Mouse (Mus musculus): ENCODE data around the gene Cdc73.
"Not testable (repeated sequence)": the region's sequence is repeated elsewhere in the genome, so short reads cannot be mapped to it uniquely, and the experiment has no call there.

Gene Cdc73

GRCm38 (mm10) chr1:143702741-143703262 is at the start of gene Cdc73:
TSS of gene Cdc73 (minus strand) at chr1:143702893.
- peak; percentile 93 for DNase-seq (ENCODE audit: low read depth, low spot score)

DNA sequence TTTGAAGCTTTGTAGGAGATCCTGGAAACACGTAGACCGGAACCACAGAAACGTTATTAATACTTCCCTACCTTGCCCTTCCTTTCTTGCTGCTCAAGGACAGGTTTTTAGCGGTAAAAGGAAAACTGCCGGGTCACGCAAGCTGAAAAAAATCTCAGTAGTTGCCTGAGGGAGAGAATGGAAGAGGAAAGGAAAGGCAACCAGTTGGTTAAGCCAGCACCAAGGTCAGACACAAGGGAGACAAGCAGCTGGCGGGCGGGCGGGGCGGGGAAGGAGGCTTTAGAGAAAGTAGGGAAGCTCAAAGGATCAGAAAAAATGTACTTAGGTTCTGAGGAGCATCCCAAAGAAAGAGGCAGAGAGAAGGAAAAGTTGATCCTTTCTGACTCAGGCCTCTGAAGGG is 43.2 kb upstream of the Cdc73 start:
- no peak for DNase-seq (ENCODE audit: low read depth, low spot score)

- no peak for DNase-seq (ENCODE audit: low read depth, low spot score)
These were observed 39.5 kb upstream of the Cdc73 start for GRCm38 (mm10) chr1:143742186-143742585.

DNA sequence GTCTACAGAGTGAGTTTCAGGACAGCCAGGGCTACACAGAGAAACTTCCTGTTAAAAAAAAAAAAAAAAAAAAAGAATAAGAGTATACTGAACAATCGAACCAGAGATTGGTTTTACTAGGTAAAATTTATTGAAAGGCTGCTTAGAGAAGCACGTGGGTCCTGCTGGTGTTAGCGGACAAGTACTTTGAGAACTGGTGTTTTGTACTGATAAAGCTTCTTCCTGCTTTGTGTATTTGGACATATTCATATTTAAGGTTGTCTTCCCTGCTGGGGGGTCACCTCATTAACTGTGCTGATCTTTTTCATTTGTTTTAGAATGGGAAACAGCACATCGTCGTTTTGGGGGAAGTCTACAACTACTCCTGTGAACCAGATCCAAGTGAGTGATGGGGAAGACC is 38.6 kb upstream of the Cdc73 start:
- no peak for DNase-seq (ENCODE audit: low read depth, low spot score)

GRCm38 (mm10) chr1:143740581-143740980 is 37.9 kb upstream of the Cdc73 start:
- DNase-seq (ENCODE audit: low read depth, low spot score): no peak

DNA sequence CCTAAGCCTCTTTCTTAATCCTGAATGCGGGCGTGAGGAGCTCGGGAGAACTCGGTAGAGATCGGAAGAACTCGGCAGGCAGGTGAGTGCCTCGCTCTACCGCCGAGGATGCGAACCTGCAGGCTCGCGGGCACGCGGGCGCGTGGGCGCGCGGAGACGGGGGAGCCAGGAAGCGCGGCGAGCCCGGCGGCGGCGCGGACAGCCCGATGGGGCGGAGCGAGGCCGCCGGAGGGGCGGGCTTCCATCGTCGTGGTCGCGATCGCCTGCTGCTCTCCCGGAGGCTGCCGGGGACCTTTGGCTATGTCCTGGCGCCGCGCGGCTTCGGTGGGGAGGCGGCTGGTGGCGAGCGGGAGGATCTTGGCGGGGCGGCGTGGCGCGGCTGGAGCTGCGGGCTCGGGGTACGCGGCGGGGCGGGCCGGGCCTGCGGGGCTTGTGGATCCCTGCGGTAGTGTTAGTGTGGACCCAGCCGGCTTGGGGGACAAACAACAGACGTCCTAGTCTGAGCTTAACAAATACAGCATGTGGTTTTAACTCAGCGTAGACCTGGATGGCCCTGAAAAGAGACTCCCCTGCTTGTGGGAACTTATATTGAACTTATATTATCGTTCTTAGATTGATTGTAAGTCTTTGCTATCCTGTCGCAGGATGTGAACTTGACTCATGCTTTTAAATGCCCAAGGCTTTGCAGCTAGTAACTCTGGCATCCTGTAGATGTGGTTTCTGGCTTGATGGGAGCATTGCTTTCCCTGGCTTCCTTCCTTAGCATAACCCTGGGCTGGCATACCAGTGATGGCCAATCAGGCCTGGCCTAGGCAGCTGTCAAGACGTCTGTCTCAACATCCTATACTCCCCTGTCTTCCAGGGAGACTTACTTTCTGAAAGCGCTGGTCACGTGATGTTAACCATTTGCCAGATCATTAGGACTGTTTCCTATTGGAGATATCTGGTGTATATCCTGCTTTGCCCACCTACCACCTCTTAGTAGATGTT is 37.0 kb upstream of the Cdc73 start:
- peak; percentile 94 for DNase-seq (ENCODE audit: low read depth, low spot score)

DNA sequence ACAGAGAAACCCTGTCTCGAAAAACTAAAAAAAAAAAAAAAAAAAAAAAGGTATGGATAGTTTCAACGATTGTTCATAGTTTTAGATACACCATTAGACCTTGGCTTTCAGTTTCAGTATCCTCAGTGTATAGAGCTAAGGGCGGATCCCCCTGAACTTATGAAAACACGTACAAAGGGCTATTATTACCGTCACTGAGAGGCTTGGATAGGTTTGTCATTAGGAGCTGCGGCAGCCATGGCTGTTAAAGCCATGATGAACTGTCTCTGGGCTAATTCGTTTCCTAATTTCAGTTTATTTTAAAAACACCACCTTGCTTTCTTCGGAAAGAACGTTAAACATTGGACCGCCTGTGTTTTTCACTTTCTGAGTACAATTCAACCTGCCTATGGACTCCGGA is 36.1 kb upstream of the Cdc73 start:
- peak; percentile 63 for DNase-seq (ENCODE audit: low read depth, low spot score)

DNA sequence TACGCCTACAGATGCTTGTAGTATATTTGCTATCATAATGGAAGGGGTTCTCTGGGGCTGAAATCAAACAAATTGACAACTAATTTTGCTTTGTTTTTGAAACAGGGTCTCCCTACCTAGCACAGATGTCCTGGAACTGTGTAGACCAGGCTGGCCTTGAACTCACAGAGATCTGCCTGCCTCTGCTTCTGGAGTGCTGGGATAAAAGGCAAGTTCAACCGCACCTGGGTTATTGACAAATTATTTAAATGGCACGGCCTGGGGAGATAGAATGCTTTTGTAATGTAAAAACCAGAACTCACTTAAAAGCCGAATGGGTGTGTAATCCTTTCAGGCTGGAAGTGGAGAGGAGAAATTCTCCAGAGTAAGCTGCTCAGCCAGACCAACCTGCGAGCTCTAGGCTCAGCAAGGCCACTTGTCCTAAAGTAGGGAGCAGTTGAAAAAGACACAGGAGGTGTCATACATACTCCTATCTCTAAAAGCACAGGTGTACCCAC is 31.3 kb upstream of the Cdc73 start:
- DNase-seq (ENCODE audit: low read depth, low spot score): no peak

- DNase-seq (ENCODE audit: low read depth, low spot score): no peak
These were observed 29.0 kb upstream of the Cdc73 start for GRCm38 (mm10) chr1:143731691-143732090.

- DNase-seq (ENCODE audit: low read depth, low spot score): peak; percentile 55
These were observed 28.2 kb upstream of the Cdc73 start for GRCm38 (mm10) chr1:143730899-143731298.

- no peak for DNase-seq (ENCODE audit: low read depth, low spot score)
These were observed 25.2 kb upstream of the Cdc73 start for GRCm38 (mm10) chr1:143727701-143728445.

- DNase-seq (ENCODE audit: low read depth, low spot score): no peak
These were observed 21.9 kb upstream of the Cdc73 start for GRCm38 (mm10) chr1:143724456-143725064.

DNA sequence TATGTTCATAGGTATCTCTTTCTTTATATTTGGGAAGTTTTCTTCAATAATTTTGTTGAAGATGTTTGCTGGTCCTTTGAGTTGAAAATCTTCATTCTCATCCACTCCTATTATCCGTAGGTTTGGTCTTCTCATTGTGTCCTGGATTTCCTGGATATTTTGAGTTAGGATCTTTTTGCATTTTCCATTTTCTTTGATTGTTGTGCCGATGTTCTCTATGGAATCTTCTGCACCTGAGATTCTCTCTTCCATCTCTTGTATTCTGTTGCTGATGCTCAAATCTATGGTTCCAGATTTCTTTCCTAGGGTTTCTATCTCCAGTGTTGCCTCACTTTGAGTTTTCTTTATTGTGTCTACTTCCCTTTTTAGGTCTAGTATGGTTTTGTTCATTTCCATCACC is 13.3 kb upstream of the Cdc73 start, which contains the start of gene Glrx2:
Gene Glrx2, plus strand, starts transcription at position 301 of the 400 bp plus-strand sequence.
- DNase-seq (ENCODE audit: low read depth, low spot score): not testable (repeated sequence)

GRCm38 (mm10) chr1:143710627-143710976 is 7.9 kb upstream of the Cdc73 start:
- DNase-seq (ENCODE audit: low read depth, low spot score): no peak

DNA sequence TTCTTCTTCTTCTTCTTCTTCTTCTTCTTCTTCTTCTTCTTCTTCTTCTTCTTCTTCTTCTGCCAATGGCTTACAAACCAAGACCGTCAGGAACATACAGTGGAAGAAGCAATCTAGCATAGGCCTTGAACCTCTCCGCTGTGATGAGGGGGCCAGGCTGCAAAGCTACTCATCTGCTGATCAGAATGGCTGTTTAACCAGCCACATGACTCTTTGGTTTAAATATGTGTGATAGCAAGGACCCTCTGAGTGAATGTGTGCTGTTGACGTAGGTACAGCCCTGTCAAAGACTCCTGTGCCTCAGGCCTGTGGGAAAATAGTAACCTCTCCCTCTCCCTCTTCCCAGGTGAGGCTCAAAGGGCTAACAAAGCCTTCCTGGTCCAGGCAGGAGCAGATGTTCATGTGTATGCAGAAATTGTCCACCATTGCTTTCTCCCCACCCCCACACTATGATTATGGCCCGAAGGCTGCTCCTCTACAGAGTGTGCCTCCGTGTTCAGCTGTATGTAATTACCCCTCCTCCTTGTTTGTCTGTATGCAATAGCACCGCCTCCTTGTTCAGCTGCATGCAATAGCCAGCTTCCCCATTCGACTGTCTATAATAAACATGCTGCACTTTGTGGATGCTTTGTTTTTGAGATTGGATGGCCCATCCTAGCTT is 7.4 kb upstream of the Cdc73 start:
- DNase-seq (ENCODE audit: low read depth, low spot score): no peak

DNA sequence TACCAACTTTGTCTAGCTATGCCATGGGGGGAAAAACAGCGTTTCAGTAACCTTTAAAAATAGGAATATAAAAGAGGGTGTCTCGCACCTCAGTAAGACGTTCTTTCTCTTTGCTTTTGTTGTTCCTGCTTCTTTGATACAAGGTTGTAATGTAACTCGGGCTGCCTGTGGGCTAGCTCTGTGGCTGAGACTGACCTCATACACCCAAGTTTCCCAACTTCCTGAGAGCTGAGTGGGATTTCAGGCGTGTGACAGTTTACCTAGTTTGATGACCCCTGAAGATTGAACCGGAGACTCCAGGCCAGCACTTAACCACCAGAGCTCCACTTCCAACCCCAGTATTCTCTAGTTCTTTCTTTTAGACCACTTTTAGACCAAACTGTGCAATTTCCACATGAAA is 5.7 kb upstream of the Cdc73 start:
- no peak for DNase-seq (ENCODE audit: low read depth, low spot score)

- no peak for DNase-seq (ENCODE audit: low read depth, low spot score)
These were observed 4.3 kb upstream of the Cdc73 start for GRCm38 (mm10) chr1:143707006-143707405.

- no peak for DNase-seq (ENCODE audit: low read depth, low spot score)
These were observed 452 bp downstream of the Cdc73 start for GRCm38 (mm10) chr1:143702141-143702740.

DNA sequence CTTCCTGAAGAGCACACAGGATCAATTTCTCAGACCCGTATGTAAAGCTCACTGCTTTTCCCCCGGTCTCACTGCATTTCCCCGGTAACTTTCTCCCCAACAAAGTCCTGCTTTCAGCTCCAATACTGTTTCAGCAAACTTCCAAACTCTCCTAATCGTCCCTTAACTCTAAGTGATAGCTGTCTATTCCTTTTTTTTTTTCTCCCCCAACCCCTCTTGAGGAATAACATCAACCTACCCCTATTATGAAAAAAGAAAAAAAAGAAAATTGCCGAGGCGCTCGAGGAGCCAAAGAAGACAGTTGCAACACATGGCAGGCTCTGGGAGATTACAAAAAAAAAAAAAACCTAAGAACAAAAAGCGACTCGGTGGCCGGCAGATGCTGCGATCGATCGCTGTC is 957 bp downstream of the Cdc73 start:
- DNase-seq (ENCODE audit: low read depth, low spot score): peak; percentile 11

GRCm38 (mm10) chr1:143684849-143685248 is 17.8 kb downstream of the Cdc73 start:
- DNase-seq (ENCODE audit: low read depth, low spot score): no peak

DNA sequence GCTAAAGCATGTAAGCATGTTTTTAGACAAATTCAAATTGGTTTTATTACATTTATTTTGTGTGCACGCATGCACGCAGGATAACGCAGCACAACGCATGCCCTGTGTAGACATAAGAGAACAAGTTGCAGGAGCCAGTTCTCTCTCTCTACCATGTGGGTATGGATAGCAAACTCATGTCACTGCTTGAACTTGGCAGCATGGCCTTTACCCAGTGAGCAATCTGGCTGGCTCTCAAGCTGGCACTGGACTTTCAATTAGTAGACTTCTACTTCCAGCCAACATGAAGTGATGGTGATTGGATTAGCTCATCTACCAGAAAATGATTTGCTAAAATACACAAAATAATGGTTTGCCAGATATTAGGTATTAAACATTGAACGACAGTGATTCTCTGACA is 21.6 kb downstream of the Cdc73 start:
- DNase-seq (ENCODE audit: low read depth, low spot score): no peak
